Mouse (Mus musculus) lung, postnatal 4 days (tissue): ENCODE measurements around the gene Vmn2r39.
"Not testable (repeated sequence)": the region's sequence is repeated elsewhere in the genome, so short reads cannot be mapped to it uniquely, and the experiment has no call there.

Source experiments
- DNase-seq, 2 experiments: peaks; one replicate each; pipeline ENCODE4 v3.0.0; 2021

Gene Vmn2r39

GRCm38 (mm10) chr7:9030698-9031097 lies at the start of gene Vmn2r39:
TSS of gene Vmn2r39 (minus strand) at chr7:9030798.
- not testable (repeated sequence) for DNase-seq

GRCm38 (mm10) chr7:9065353-9065752 lies 34.8 kb upstream of the Vmn2r39 start:
- not testable (repeated sequence) for DNase-seq
